Mouse (Mus musculus): ENCODE measurements at regions not wholly inside any gene's neighbourhood (a gene's known extent, or its start where the extent isn't known, plus 50 kb on each side); places are given as distances from the start of the nearest gene placed in this dataset.

- TF ChIP-seq CTCF (IDR thresholded peaks at IDR 0.05; ENCODE audit: insufficient read depth, low read depth, low read length) = no peak
- no peak for TF ChIP-seq POLR2A (IDR thresholded peaks at IDR 0.05; ENCODE audit: insufficient read depth, low read depth, low read length)
Observed at GRCm38 (mm10) chr14:86290556-86290955, 850.5 kb downstream of the Diaph3 start.

All from olfactory bulb, adult 2 months (tissue).